Mouse (Mus musculus) testis, adult 2 months (tissue): ENCODE results near the gene Pamr1.

Experiments
- CTCF ChIP-seq: fragments of 200-500 bp; IDR thresholded peaks from 2 replicates; pipeline ENCODE4 v1.5.1; 2012; ENCODE audit warnings: low read depth, mild to moderate bottlenecking, inconsistent platforms, low read length, moderate library complexity; ENCODE audit not compliant: control insufficient read depth, insufficient read depth, insufficient replicate concordance
- POLR2A ChIP-seq: fragments of 200-500 bp; IDR thresholded peaks from 2 replicates; pipeline ENCODE4 v1.6.1; 2012; ENCODE audit warnings: low read depth, mild to moderate bottlenecking, inconsistent platforms, low read length, moderate library complexity; ENCODE audit not compliant: control insufficient read depth

DNA sequence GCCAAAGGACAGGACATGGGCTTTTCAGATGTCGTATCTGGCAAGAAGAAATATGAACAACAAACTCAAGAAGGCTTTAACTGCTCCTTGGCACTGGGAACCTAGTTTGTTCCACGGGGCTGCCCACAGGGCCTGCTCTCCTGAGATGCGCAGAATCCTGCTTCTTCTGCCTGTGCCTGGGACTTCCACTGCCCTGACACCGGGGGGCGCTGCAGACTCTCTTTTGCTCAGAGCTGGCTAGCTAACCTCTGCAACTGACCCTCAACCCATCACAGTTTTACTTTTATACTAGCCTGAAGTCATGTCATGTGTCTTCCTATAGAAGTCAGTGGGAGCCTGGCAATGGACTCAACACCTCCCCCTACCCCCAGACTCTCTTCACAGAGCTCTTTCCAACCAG is 132.4 kb downstream of the Pamr1 start:
- TF ChIP-seq CTCF (peak; percentile 67; the same call in 1 of the 2 replicates), POLR2A (no peak)
